Mouse (Mus musculus) kidney, postnatal 10 days (tissue): ENCODE results near the gene Vmo1.
"Not testable (repeated sequence)": the region's sequence is repeated elsewhere in the genome, so short reads cannot be mapped to it uniquely, and the experiment has no call there.

Source experiments
- DNase-seq: peaks from one replicate; pipeline ENCODE4 v3.0.0; 2021; ENCODE audit warnings: mixed read lengths

Vmo1 gene

DNA sequence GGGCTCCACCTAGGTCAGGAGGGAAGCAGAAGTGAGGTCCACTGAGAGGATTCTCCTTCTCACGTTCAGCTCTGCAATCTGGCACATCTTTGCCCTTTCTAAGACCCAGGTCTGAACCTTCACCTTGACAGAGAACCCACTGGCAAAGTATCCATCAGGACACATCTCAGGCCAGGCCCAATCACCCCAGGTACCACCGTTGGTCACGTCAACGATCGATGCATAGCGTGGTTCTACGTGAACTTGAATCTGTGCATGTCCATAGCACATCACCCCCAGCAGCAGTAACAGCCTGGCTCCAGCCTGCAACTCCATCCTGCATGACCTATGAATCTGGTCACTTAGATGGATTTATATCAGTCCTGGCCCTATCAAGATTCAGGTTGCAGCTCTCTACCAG is at the start of gene Vmo1:
Gene Vmo1 (minus strand): TSS at position 329 of the 400 bp plus-strand sequence.
- DNase-seq: no peak

DNA sequence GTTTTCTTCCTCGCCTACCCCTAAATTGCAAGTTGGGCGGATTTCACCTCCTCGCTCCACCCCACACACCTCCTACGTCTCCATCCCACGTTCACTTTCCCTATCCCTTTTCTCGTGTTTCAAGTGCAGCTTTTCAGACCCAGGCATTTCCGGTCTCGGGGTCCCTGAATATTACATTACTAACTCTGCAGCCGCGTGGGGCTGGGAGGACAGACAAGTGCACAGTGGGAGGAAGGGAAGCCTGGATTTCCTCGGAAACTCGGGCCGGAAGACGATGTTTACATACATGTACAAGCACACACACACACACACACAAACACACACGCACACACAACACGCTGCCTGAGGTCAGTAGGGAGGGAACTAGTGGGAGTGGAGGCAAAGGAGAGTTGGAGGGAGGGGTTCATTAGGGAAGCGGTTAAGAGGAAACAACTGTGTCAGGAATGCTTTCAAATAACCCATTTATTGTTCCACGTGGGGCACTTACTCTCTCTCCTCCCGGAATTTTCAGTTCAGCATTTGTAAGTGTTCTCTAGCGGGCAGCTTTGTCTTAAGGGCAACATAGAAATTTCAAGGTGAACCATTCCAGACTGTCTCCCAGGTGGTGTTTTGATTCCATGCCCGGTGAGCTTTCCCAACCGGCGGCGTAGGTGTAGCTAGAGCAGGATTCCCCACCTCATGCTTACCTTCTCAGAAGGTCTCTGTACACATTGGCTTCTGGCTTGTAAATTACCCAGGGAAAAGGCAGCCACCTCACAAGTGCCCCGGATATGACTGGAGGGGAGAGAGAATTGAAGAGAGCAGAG is 49.3 kb upstream of the Vmo1 start:
- DNase-seq: peak; percentile 69

DNA sequence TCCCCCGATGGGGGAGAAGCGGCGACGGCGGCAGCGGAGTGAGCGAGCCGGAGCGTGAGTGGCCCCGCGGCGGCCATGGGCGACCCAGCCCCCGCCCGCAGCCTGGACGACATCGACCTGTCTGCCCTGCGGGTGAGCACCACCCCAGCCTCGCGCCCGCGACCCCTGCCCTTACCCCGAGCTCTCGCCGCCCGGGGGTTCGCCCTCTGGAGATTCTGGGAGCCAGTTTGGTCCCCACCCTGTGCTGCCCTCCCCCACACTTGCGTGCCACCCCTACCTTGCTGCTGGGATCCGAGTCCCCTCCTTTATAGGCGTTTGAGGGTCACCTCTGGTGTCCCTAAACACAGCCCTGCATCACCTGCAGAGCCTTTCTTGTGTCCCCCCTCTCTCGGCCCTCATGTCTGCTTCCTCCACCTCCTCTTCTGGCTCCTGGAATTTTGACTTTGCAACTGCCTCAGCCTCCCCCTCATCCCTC is 48.6 kb upstream of the Vmo1 start:
- no peak for DNase-seq

DNA sequence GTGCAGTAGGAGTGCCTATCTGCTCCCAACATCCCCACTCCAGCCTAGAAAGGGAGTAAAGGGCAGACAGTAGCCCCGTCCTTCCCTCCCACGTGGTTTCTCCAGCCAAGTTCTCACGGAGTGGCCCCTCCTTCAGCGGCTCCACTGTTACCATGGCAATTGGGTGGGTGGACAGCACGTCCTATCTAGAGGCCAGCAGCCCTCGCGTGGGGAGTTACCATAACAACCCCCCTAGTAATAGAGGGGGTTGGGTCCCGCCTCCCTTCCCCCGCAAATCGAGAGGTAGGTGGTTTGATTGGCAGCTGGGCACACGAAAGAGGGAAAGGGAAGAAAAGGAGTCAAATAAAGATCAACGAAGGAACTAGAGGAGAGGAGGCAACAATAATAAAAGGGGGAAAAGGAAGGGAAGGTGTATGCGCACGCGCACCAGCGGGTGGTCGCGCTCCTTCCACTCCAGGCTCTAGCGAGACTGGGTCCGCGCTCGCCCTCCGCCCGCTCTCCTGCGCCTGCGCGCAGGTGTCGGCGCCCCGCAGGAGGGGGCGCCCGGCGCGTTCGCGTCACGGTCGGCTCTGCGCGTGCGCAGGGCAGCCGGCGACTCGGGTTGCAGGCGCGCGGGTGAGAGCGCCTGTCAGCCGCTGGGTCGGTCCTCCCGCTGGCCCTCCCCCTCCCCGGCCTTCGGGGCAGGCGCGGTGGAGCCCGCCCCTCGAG is 48.0 kb upstream of the Vmo1 start, which contains the start of gene Mink1:
Gene Mink1 (plus strand): TSS at position 595 of the 708 bp plus-strand sequence.
- DNase-seq: peak; percentile 94

DNA sequence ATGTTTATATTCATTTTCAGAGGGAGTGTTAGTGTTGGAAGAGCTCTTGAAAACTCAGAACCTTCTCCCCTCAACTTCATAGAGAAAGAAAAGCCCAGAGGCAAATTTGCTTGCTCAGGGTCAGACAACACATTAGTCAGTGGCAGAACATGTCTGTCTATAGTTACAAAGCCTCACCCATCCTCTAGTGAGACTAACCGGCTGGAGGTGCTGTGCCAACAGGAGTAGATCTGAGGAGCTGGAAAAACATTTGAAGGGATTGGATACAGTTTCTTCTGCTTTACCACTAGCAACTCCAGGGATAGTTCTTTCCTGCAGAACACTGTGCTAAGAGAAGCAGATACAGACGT is 47.5 kb upstream of the Vmo1 start:
- DNase-seq: no peak

DNA sequence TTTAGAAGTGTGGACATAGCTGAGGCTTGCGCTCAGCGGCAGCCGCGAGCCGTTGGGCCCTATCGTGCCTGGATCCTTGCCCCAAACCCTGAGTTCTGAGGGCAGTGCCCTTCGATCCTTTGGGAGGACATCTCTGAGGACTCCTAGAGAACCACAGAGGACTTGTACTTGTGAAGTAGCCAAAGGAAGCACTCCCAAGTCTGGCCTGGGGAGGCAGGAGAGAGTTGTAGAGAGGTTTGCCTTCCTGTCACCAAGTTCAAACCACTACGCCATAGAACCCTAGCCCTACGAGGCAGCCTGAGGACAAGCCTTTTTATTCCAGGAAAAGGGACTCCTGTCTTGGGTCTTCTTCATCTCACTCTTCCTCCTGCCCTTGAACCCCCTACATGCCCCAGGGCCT is 43.1 kb upstream of the Vmo1 start:
- no peak for DNase-seq

DNA sequence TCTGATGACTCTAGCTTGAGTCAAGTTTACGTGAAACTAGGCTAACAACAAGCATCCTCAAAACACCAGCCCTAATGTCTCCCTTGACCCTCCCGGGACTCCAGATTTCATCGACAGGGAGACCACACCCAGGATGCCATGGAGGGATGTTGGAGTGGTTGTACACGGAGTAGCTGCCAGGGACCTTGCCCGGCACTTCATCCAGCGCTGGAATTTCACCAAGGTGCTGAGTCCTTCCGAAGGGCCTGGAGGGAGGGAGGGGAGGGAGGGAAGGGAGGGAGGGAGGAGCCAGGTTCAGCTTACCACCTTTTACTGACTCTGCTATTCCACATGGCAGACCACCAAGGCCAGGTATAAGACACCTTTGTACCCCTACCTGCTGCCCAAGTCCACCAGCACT is 39.5 kb upstream of the Vmo1 start:
- no peak for DNase-seq

DNA sequence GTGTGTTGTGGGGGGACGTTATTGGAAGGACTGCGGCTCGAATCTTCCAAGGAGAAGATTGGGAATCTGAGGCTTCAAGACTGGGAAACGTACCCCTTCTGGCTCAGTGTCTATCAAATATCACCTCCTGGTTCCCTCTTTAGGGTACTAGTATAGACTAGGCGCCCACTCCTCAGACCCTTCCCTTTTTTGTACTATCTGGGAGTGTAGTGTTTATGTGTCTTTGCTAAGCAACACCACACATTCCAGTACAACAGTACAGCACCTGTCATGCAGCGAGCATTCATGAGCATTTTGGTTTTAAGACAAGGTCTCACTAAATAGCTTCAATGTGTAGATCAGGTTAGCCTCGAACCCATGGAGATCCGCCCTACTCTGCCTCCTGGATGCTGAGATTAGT is 37.1 kb upstream of the Vmo1 start:
- no peak for DNase-seq

DNA sequence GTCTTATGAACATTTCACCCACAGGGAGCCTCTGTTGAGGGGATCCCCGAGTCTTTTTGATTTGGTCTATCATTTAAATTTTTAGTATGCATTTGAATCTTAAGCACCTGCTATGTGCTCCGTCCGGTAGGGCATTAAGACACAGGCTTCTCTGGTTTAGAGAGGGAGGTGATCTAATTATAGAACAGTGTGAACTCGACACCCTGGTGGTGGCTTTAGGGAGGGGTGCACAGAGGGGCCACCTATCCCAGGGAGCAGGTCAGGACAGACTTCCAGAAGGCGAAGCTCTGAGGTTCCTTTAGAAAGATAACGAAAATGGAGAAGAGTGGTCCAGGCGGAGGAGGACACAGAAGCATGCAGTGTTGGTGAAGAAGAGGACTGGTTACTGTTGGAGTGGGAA is 30.1 kb upstream of the Vmo1 start:
- no peak for DNase-seq

DNA sequence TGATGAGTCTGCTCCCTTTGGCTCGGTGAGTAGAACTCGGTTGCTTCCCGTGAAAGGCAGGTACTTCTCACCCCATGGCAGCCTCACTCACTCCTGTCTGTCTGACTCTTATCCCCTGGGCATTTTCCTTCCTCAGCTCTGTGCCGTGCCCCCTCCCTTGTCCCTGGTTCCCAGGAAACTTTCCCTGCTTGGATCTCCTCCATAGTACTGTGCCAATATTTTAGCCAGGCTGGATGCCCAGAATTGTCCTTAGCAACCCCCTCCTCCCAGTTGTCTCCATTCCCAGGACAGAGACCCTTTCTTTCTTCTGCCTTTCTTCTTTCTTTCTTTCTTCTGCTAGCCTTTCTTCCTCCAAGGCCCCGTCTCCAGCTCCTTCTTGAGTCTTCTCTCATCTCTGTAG is 27.0 kb upstream of the Vmo1 start:
- DNase-seq: no peak

DNA sequence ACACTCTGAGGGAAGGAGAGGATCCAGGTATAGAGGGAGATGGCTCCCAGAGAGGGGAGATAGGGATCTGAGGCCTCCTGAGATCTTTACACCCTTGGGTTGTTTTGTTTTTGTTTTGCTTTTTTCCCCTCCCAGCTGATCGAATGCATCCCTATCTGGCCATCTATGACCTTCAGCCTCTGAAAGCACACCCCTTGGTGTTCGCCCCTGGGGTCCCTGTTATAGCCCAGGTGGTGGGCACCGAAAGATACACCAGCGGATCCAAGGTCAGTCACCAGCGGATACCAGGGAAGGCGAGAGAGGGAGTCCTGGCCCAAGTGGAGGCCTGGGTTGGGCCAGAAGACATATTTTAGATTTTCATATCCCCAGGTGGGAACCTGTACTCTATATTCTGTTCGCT is 26.5 kb upstream of the Vmo1 start:
- DNase-seq: no peak

DNA sequence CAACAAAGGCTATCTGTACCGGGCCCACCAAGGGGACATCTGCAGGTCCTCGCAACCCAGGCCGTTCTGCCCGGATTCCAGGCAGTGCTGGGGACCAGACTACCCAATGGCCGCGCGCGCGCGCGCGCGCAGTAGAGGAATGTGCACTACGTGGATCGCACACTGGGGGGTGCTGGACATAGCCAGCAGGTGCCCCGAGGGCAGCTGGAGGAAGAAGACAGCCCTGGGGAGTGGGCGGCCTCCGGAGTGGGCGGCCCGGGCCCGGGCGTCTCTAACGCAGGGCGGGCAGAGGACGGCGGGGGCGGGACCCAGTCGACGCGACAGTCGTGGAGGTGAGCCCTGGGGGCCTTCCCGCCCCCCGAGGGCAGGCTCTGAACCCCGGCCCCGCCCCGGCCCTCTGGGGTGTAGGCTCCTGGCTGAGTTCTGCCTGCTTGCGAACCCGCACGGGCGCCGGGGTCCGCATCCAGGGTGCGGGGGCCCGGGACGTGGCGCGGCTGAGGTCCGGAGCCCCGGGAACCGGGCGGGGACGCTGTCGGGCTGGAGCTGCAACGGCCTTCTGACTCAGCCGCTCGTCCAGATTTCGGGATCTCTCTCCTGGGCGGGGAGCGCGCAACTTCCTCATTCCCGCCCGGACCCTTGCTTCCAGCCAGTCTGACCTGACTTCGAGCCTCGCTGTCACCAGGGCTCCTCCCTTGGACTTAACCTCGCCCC is 25.6 kb upstream of the Vmo1 start, which contains the start of gene Pld2:
Gene Pld2 (plus strand): TSS at position 188 of the 711 bp plus-strand sequence.
- DNase-seq: peak; percentile 95

DNA sequence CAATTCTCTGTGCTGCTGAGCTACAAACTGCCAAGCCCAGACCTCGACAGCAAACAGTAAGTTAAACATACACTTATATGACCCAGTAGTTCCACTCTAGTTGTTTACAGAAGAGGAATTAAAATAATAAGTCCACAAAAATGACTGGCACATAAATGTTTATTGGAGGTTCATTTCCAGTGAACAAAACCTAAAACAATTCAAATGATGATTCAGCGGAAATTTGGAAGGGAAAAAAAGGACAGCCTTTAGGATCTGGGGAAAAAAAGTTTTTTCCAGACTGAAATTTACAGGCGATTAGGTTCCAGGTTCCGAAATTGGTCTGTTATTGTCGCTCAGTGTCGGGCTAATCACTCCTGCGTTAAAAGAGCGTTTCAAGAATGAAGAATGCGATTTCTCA is 25.0 kb upstream of the Vmo1 start:
- DNase-seq: no peak

DNA sequence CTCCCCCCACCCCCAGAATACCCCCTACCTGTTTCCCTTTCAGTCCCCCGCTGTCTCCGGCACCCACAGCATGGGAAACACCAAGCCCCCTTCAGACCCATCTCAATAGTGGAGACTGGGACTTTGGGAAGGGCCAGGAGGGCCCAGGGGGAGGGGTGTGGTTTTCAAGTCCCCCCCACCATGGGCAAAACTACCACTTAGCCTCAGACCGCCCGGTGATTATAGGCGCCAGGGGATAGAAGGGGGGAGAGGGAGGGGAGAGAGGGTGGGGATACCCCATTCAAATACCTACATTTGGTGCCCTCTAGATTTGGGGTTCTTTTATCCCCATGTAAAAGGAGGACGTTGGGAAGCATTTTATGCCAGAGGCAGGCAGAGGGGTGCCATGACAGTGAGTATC is 18.4 kb upstream of the Vmo1 start, which contains the start of gene Gm40193:
Gene Gm40193 (minus strand): TSS at position 101 of the 400 bp plus-strand sequence.
- no peak for DNase-seq

DNA sequence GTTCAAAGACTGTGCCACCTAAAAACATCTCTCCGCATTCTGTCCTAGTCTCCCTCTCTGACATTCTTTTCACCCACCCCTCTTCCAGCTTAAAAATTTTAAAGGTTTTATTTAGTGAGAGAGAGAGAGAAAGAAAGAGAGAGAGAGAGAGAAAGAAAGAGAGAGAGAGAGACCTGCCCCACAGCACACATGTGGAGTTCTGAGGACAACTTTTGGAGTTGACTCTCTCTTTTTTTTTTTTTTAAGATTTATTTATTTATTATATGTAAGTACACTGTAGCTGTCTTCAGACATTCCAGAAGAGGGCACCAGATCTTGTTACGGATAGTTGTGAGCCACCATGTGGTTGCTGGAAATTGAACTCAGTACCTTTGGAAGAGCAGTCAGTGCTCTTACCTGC is 16.6 kb upstream of the Vmo1 start:
- not testable (repeated sequence) for DNase-seq

DNA sequence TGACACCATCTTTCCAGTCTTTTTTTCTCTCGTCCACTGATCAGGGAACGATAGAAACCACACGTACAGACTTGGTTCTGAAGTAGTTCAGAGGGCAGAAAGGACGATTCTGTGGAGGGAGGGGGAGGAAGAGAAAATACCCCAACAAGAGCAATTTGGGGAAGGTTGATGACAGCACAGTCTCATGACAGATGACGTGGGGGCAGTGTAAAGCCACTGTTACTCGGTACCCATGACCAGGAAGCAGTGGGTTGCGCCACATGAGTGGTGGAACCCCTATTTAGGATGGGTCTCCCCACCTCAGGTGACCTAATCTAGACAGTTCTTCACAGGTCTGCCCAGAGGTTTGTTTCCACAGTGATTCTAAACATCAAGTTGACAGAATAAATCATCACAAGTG is 14.2 kb upstream of the Vmo1 start:
- no peak for DNase-seq

DNA sequence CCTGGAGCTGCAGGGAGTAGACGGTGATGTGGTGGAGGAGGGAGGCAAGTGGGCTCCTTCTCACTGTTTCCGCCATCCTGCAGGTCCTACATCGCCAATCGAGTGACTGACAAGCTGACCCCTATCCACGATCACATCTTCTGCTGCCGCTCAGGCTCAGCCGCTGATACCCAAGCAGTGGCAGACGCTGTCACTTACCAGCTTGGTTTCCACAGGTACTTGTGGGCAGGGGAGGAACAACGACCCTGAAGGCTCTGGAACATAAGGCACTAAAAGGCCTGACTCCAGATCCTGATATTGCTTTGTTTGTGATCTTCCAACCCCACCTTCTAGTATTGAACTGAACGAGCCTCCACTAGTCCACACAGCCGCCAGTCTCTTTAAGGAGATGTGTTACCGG is 11.8 kb upstream of the Vmo1 start:
- no peak for DNase-seq

DNA sequence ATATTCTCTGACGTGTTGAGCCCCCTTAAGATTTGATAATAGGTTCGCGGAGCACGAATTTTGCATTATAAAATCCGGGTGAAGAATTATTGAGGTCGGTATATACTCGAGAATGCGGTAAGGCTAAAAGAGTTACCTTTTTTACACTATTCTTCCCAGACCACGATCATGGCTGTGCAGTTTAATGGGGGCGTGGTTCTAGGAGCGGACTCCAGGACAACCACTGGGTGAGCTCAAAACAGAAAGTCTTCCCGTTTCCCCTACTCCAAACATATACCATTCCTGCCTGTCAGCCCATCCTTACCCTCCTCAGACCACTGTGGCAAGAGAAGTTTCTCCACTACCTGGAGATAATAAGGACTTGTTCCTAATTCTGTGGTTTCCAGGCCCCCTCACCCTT is 11.3 kb upstream of the Vmo1 start:
- DNase-seq: no peak

DNA sequence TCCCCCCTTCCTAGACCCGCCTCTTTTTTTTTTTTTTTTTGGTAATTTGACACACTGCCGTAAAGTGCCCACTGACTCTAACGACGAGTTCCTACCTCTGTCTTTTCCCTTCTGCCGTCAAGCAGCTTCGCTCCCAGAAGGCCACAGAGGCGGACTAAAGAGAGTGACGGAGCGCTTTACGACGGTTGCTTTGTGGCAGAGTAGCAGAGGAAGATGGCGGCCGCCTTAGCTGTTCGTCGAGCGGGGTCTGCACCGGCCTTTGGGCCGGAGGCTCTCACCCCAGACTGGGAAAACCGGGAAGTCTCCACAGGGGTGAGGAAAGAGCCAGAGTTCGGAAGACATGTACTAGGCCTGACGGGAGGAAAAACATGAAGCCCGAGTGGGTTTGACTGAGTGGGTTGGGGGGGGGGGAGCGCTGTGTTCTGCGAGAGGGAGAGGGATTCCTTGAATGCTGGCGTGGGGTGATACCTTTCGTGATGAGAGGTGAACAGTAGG is 10.8 kb upstream of the Vmo1 start, which contains the start of gene Psmb6:
Gene Psmb6 (plus strand): TSS at position 184 of the 495 bp plus-strand sequence.
- peak; percentile 94 for DNase-seq

DNA sequence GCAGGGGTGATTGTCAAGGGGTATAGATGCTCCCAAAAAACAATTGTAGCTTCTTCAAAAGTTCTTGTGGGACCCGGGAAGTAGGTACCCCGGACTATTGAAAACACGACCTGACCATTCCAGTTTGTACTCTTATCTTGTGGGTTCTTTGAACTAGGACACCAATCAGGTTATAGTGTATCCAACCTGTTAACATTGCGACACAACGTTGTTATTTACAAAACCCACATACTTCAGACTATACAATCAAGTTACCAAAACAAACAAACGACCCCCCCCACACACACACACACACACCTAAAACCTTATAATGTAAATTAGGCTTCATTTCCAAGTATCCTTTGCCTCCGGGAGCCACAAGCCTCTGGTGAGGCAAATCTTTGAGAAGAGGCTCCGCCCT is 10.4 kb upstream of the Vmo1 start:
- no peak for DNase-seq

DNA sequence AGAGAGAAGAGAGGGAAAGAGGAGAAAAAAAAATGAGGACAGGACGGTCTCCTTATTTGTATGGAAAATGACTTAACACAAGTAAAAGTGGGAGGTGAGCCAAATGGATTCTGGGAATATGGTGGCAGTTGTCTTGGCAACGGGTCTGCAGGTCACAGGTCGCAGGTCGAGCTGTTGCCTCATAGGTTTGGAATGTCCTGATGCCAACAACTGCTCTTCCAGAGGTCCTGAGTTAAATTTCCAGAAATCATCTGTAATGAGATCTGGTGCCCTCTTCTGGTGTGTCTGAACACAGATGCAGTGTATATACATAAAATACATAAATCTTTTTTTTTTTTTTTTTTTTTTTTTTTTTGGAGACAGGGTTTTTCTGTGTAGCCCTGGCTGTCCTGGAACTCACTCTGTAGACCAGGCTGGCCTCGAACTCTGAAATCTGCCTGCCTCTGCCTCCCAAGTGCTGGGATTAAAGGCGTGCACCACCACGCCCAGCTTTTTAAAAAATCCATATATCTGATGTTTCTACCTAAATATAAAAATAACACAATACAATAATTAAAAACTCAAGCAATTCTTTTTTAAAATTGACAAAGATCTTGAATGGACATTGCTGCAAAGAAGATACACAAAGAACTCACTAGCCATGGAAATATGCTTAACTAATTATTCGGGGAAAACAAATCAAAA is 9.0 kb upstream of the Vmo1 start:
- DNase-seq: not testable (repeated sequence)

DNA sequence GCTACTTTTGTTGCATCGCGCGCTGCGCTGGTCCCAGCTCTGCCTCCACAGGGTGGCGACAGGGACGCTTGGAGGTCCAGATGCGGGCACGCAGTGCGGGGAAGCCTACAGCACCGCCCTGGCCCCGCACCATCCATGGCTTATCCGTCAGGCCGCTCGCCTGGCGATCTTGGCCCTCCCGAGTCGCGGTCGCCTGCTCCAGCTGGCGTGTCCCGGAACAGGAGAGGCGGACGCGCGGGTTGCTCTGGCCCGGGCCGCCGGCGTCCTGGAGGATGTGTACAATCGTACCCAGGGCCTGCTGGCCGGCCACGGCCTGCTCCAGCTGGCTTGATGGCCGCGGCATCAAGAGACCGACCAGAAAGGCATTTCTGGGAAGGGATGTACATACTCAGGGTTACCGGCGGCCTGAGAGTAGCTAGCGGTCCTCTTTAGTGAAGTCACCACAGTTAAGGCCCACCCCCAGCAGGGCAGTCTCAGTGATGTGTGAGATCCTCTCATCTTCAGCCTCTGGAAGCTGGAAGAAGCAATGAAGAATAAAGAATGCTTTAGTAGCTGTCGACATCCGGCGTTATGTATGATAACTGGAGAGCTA is 5.9 kb upstream of the Vmo1 start:
- peak; percentile 72 for DNase-seq
